22 mouse cellular contexts compared by ENCODE assay signal in genomic region chr17:70806600-70806999, GRCm38 (mm10). TPM values are rescaled to one million over a fixed set of nuclear protein-coding genes. Genes with fewer than 3 reads are reported as not detected.
DNase-seq lines count a peak whose midpoint lies in the region; ATAC-seq lines count a peak whose summit lies in the region.
"Had no signal": no experiment of that assay in that cellular context is flagged by ENCODE, and none has a peak within 500 bp of the region (broad histone marks: within the 10 kb centered on the region; RNA-seq: fewer than 3 reads in every experiment).

No protein-coding gene starts in this region.

- no peaks in the 10 kb centered on the region for H3K36me3 ChIP-seq in hindbrain, embryonic 13.5 days
- H3K36me3 ChIP-seq: embryonic facial prominence, embryonic 10.5 days; G1E; heart, embryonic 12.5 days; hindbrain, embryonic 10.5 days; hindbrain, embryonic 15.5 days had no signal

- no peak overlapping the region for H3K4me3 ChIP-seq in hindbrain, embryonic 13.5 days
- H3K4me3 ChIP-seq: embryonic facial prominence, embryonic 10.5 days; forebrain, embryonic 13.5 days; gastrocnemius, adult 2 months; heart, embryonic 12.5 days; hindbrain, embryonic 10.5 days; hindbrain, embryonic 15.5 days had no signal

- H3K9me3 ChIP-seq in hindbrain, embryonic 13.5 days = no peaks in the 10 kb centered on the region
- H3K9me3 ChIP-seq: embryonic facial prominence, embryonic 10.5 days; forebrain, embryonic 13.5 days; heart, embryonic 12.5 days; hindbrain, embryonic 10.5 days; hindbrain, embryonic 15.5 days had no signal

- no peak overlapping the region for H3K9ac ChIP-seq in hindbrain, embryonic 13.5 days
- H3K9ac ChIP-seq: forebrain, embryonic 13.5 days; forebrain, postnatal 0 days; heart, embryonic 12.5 days; hindbrain, embryonic 15.5 days had no signal

- 0 out of 2 replicates have a peak, but pooled peaks cover 9% of the 10 kb centered on the region for H3K27me3 ChIP-seq in hindbrain, embryonic 13.5 days
- H3K27me3 ChIP-seq: forebrain, embryonic 13.5 days; heart, embryonic 12.5 days; hindbrain, embryonic 15.5 days had no signal

- no peak overlapping the region for H3K27ac ChIP-seq in hindbrain, embryonic 13.5 days
- H3K27ac ChIP-seq: embryonic facial prominence, embryonic 10.5 days; forebrain, embryonic 13.5 days; gastrocnemius, adult 2 months; hindbrain, embryonic 10.5 days; hindbrain, embryonic 15.5 days had no signal

- WGBS in hindbrain, embryonic 13.5 days = 89% methylated on average over 2 of the region's 2 CpGs

- H3K4me1 ChIP-seq in hindbrain, embryonic 13.5 days (replicated peaks) = no peaks in the 10 kb centered on the region
- H3K4me1 ChIP-seq: forebrain, embryonic 13.5 days; heart, embryonic 12.5 days; hindbrain, embryonic 15.5 days had no signal

- no peak for ATAC-seq in hindbrain, embryonic 13.5 days (ENCODE audit: low FRiP score)
- ATAC-seq: CD4-positive, CD25-positive, alpha-beta regulatory T cell, adult 4 months; forebrain, embryonic 13.5 days; forebrain, postnatal 0 days; intestine, postnatal 0 days had no signal

- H3K4me2 ChIP-seq in hindbrain, embryonic 13.5 days = no peak overlapping the region
- H3K4me2 ChIP-seq: forebrain, embryonic 13.5 days; heart, embryonic 12.5 days; hindbrain, embryonic 15.5 days had no signal

- peak; percentile 58 to 70 for DNase-seq in adrenal gland, adult (ENCODE audit: inconsistent age in 2 of 2, low spot score in 1 of 2)
- no peak for DNase-seq in adrenal gland, postnatal 4 days (ENCODE audit: low spot score in 2 of 2)
- peak; percentile 45 for DNase-seq in ovary, adult 18-20 months (ENCODE audit: low spot score)
- DNase-seq in ovary, postnatal 36 days (ENCODE audit: low spot score) = no peak
- DNase-seq in R1 (ENCODE audit: low read depth, low spot score) = peak; percentile 93
- no peak for DNase-seq in Muller cell, postnatal 12 days (ENCODE audit: inconsistent ontology term)
- DNase-seq: B cell, adult 2 months; cerebellum, adult 2 months; cerebellum, postnatal 10 days; forebrain, postnatal 0 days; gastrocnemius, adult 2 months; gastrocnemius, postnatal 25 days; kidney, adult 8-10 months had no signal

RNA-seq across cellular contexts. Expression of gene Tgif1, which starts 46.7 kb away (rescaled TPM):
- 10 to 100 TPM; 79.0 to 81.1 TPM for total RNA-seq in adrenal gland, postnatal 4 days (2021)
- polyA plus RNA-seq in hindbrain, embryonic 13.5 days (2015; fragmentation: Nextera tagmentation; extraction: Ambion mirVana) = 26.4 TPM in 2 replicates

Comparison
In these comparisons a context has a peak if more than half of its experiments do, and no peak if none do; other contexts are left out.
1. DNase-seq: peak in adrenal gland, adult (2 of 2), ovary, adult 18-20 months (single experiment) and R1 (single experiment); none in adrenal gland, postnatal 4 days (0 of 2), ovary, postnatal 36 days (single experiment) and Muller cell, postnatal 12 days (single experiment).